23 mouse cellular contexts compared by ENCODE assay signal in the genomic region with DNA sequence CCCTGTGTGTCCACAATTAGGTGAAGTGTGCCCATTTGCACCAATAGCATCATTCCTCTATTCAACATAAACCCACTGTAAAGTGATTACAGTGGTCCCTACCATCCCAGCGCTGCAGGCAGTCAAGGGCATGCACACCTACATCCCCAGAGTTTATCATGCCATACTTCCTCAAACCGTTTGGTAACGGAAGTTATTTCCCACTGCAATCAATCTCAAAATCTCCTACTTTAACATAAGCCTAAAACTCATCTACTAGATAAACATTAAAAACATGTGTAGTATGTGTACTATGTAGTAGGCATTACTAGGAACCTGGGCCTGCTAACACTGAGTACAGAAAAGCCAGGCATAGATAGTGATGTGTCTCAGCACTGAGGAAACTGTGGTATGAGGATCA. TPM values are rescaled to one million over a fixed set of nuclear protein-coding genes. Genes with fewer than 3 reads are reported as not detected.
"Had no signal": no experiment of that assay in that cellular context is flagged by ENCODE, and none has a peak within 500 bp of the region (broad histone marks: within the 10 kb centered on the region; RNA-seq: fewer than 3 reads in every experiment).

No protein-coding gene starts in this region.

- H3K9me3 ChIP-seq: liver, embryonic 15.5 days; midbrain, embryonic 10.5 days; midbrain, embryonic 13.5 days; neural tube, embryonic 12.5 days had no signal

- H3K27me3 ChIP-seq: midbrain, embryonic 13.5 days; neural tube, embryonic 12.5 days had no signal

- H3K27ac ChIP-seq: liver, embryonic 15.5 days; midbrain, embryonic 10.5 days; midbrain, embryonic 13.5 days; neural tube, embryonic 12.5 days had no signal

- H3K4me3 ChIP-seq: liver, embryonic 15.5 days; midbrain, embryonic 10.5 days; midbrain, embryonic 13.5 days; myocyte; neural tube, embryonic 12.5 days had no signal

- DNase-seq: liver; liver, postnatal 0 days; lung, embryonic 14.5 days; lung, postnatal 10 days; lung, postnatal 4 days; right cerebral cortex, postnatal 14 days; spleen, adult 18-20 months; thymus, adult 18-20 months; thymus, postnatal 14 days; thymus, postnatal 36 days had no signal

- ATAC-seq: liver, postnatal 0 days; midbrain, embryonic 13.5 days; midbrain, embryonic 16.5 days had no signal

- H3K36me3 ChIP-seq: liver, embryonic 15.5 days; midbrain, embryonic 10.5 days; midbrain, embryonic 13.5 days; neural tube, embryonic 12.5 days had no signal

- H3K9ac ChIP-seq: liver, embryonic 15.5 days; liver, postnatal 0 days; lung, embryonic 14.5 days; midbrain, embryonic 13.5 days; neural tube, embryonic 12.5 days had no signal

RNA-seq across cellular contexts. Expression of a gene that starts 3.0 kb away (rescaled TPM):
- total RNA-seq: megakaryocyte-erythroid progenitor cell, adult 5-6 weeks; neutrophil, adult 5-6 weeks had no signal
- polyA plus RNA-seq: liver, embryonic 11.5 days; liver, postnatal 0 days; lung, embryonic 14.5 days; midbrain, embryonic 16.5 days; myocyte; neural tube, embryonic 12.5 days; neural tube, embryonic 14.5 days; thymus, postnatal 0 days had no signal

RNA-seq across cellular contexts. Expression of a gene that starts 23.5 kb away (rescaled TPM):
- polyA plus RNA-seq: liver, embryonic 11.5 days; liver, embryonic 15.5 days; liver, postnatal 0 days; lung, embryonic 16.5 days; midbrain, embryonic 13.5 days; midbrain, embryonic 16.5 days; myocyte; neural tube, embryonic 12.5 days; stomach, embryonic 16.5 days had no signal
